Mouse (Mus musculus): ENCODE data around the gene Tfap4. TPM values are rescaled to one million over a fixed set of nuclear protein-coding genes. Genes with fewer than 3 reads are reported as not detected.

The Tfap4 gene
- polyA plus RNA-seq, 2 experiments = 4.6 to 6.9 TPM

GRCm38 (mm10) chr16:4521074-4521667, 38.5 kb downstream of the Tfap4 start:
- Histone ChIP-seq H3K4me3 (ENCODE audit: insufficient read depth in 1 of 2, low read depth in 2 of 2, low read length in 2 of 2) (no peak overlapping the region), H3K27me3 (ENCODE audit: control insufficient read depth, insufficient read depth, low read length) (no peaks in the 10 kb centered on the region), H3K27ac (no peak overlapping the region), H3K4me2 (ENCODE audit: low read depth) (no peak overlapping the region), H3K4me1 (replicated peaks; ENCODE audit: control insufficient read depth in 2 of 2, insufficient read depth in 2 of 2, low read length in 1 of 2) (no peaks in the 10 kb centered on the region), H3K9ac (replicated peaks) (no peak overlapping the region), H3K9me3 (ENCODE audit: control insufficient read depth, low read length) (no peaks in the 10 kb centered on the region), H3K36me3 (replicated peaks; ENCODE audit: control insufficient read depth, insufficient read depth, low read depth) (no peaks in the 10 kb centered on the region)
- TF ChIP-seq CTCF (IDR thresholded peaks at IDR 0.05; ENCODE audit: low read depth) (no peak), EP300 (IDR thresholded peaks at IDR 0.05; ENCODE audit: low read depth) (no peak)
- 37% methylated on average over 4 of the region's 4 CpGs for WGBS (ENCODE audit: insufficient replicate concordance)
- DNase-seq (ENCODE audit: low read depth in 3 of 3, low spot score in 3 of 3) (no peak), ATAC-seq (ENCODE audit: insufficient read depth) (no peak)

- no peak for ATAC-seq (ENCODE audit: insufficient read depth)
- Histone ChIP-seq H3K9ac (replicated peaks) (no peak overlapping the region), H3K4me3 (ENCODE audit: insufficient read depth in 1 of 2, low read depth in 2 of 2, low read length in 2 of 2) (no peak overlapping the region), H3K4me1 (replicated peaks; ENCODE audit: control insufficient read depth in 2 of 2, insufficient read depth in 2 of 2, low read length in 1 of 2) (no peaks in the 10 kb centered on the region), H3K27ac (no peak overlapping the region), H3K36me3 (replicated peaks; ENCODE audit: control insufficient read depth, insufficient read depth, low read depth) (no peaks in the 10 kb centered on the region), H3K9me3 (ENCODE audit: control insufficient read depth, low read length) (no peaks in the 10 kb centered on the region), H3K27me3 (ENCODE audit: control insufficient read depth, insufficient read depth, low read length) (no peaks in the 10 kb centered on the region), H3K4me2 (ENCODE audit: low read depth) (no peak overlapping the region)
- 58% methylated on average over 8 of the region's 8 CpGs for WGBS (ENCODE audit: insufficient replicate concordance)
- no peak for TF ChIP-seq EP300 (IDR thresholded peaks at IDR 0.05; ENCODE audit: low read depth)
- no peak for TF ChIP-seq CTCF (IDR thresholded peaks at IDR 0.05; ENCODE audit: low read depth)
- DNase-seq (ENCODE audit: low read depth in 3 of 3, low spot score in 3 of 3) = no peak
Observed at GRCm38 (mm10) chr16:4520673-4521072, 39.0 kb downstream of the Tfap4 start.

GRCm38 (mm10) chr16:4519825-4520224, 39.8 kb downstream of the Tfap4 start:
- Histone ChIP-seq H3K4me3 (ENCODE audit: insufficient read depth in 1 of 2, low read depth in 2 of 2, low read length in 2 of 2) (no peak overlapping the region), H3K9ac (replicated peaks) (no peak overlapping the region), H3K36me3 (replicated peaks; ENCODE audit: control insufficient read depth, insufficient read depth, low read depth) (no peaks in the 10 kb centered on the region), H3K27me3 (ENCODE audit: control insufficient read depth, insufficient read depth, low read length) (no peaks in the 10 kb centered on the region), H3K27ac (no peak overlapping the region), H3K4me1 (replicated peaks; ENCODE audit: control insufficient read depth in 2 of 2, insufficient read depth in 2 of 2, low read length in 1 of 2) (no peaks in the 10 kb centered on the region), H3K4me2 (ENCODE audit: low read depth) (no peak overlapping the region), H3K9me3 (ENCODE audit: control insufficient read depth, low read length) (no peaks in the 10 kb centered on the region)
- TF ChIP-seq CTCF (IDR thresholded peaks at IDR 0.05; ENCODE audit: low read depth) (no peak), EP300 (IDR thresholded peaks at IDR 0.05; ENCODE audit: low read depth) (no peak)
- WGBS (ENCODE audit: insufficient replicate concordance) = 83% methylated on average over 2 of the region's 2 CpGs
- no peak for DNase-seq (ENCODE audit: low read depth in 3 of 3, low spot score in 3 of 3)
- ATAC-seq (ENCODE audit: insufficient read depth) = no peak

- H3K4me2 ChIP-seq (ENCODE audit: low read depth) = no peak overlapping the region
- no peak overlapping the region for H3K9ac ChIP-seq (replicated peaks)
- 45% methylated on average over 4 of the region's 4 CpGs for WGBS (ENCODE audit: insufficient replicate concordance)
- no peak for TF ChIP-seq EP300 (IDR thresholded peaks at IDR 0.05; ENCODE audit: low read depth)
- H3K4me1 ChIP-seq (replicated peaks; ENCODE audit: control insufficient read depth in 2 of 2, insufficient read depth in 2 of 2, low read length in 1 of 2) = no peaks in the 10 kb centered on the region
- no peaks in the 10 kb centered on the region for H3K36me3 ChIP-seq (replicated peaks; ENCODE audit: control insufficient read depth, insufficient read depth, low read depth)
- H3K27me3 ChIP-seq (ENCODE audit: control insufficient read depth, insufficient read depth, low read length) = no peaks in the 10 kb centered on the region
- H3K9me3 ChIP-seq (ENCODE audit: control insufficient read depth, low read length) = no peaks in the 10 kb centered on the region
- H3K27ac ChIP-seq = no peak overlapping the region
- no peak for ATAC-seq (ENCODE audit: insufficient read depth)
- no peak overlapping the region for H3K4me3 ChIP-seq (ENCODE audit: insufficient read depth in 1 of 2, low read depth in 2 of 2, low read length in 2 of 2)
- no peak for DNase-seq (ENCODE audit: low read depth in 3 of 3, low spot score in 3 of 3)
Observed at GRCm38 (mm10) chr16:4519157-4519556, 40.5 kb downstream of the Tfap4 start.

- WGBS (ENCODE audit: insufficient replicate concordance) = 53% methylated on average over 2 of the region's 2 CpGs
- ATAC-seq (ENCODE audit: insufficient read depth) (no peak), DNase-seq (ENCODE audit: low read depth in 3 of 3, low spot score in 3 of 3) (no peak)
- Histone ChIP-seq H3K36me3 (replicated peaks; ENCODE audit: control insufficient read depth, insufficient read depth, low read depth) (no peaks in the 10 kb centered on the region), H3K27ac (no peak overlapping the region), H3K4me2 (ENCODE audit: low read depth) (no peak overlapping the region), H3K27me3 (ENCODE audit: control insufficient read depth, insufficient read depth, low read length) (no peaks in the 10 kb centered on the region), H3K9me3 (ENCODE audit: control insufficient read depth, low read length) (no peaks in the 10 kb centered on the region), H3K4me3 (ENCODE audit: insufficient read depth in 1 of 2, low read depth in 2 of 2, low read length in 2 of 2) (no peak overlapping the region), H3K9ac (replicated peaks) (no peak overlapping the region), H3K4me1 (replicated peaks; ENCODE audit: control insufficient read depth in 2 of 2, insufficient read depth in 2 of 2, low read length in 1 of 2) (no peaks in the 10 kb centered on the region)
- TF ChIP-seq EP300 (IDR thresholded peaks at IDR 0.05; ENCODE audit: low read depth) (no peak), CTCF (IDR thresholded peaks at IDR 0.05; ENCODE audit: low read depth) (no peak)
Observed at GRCm38 (mm10) chr16:4517906-4518305, 41.7 kb downstream of the Tfap4 start.

Measured in liver, embryonic 14.5 days (tissue).